Mouse (Mus musculus) thymus, postnatal 10 days (tissue): ENCODE measurements around the gene Adprh.
"Not testable (repeated sequence)": the region's sequence is repeated elsewhere in the genome, so short reads cannot be mapped to it uniquely, and the experiment has no call there.

Experiments used
- DNase-seq, 2 experiments: peaks; one replicate each; pipeline ENCODE4 v3.0.0; 2021; ENCODE audit warnings: low spot score in 2 of 2

The Adprh gene

GRCm38 (mm10) chr16:38452442-38453202 lies at the start of gene Adprh:
Gene Adprh, minus strand, starts transcription at chr16:38452703.
- DNase-seq, result peak; percentile 72 to 73

GRCm38 (mm10) chr16:38496604-38497140 lies 44.2 kb upstream of the Adprh start:
- no peak for DNase-seq

- no peak for DNase-seq
Measured at GRCm38 (mm10) chr16:38493890-38494289, 41.4 kb upstream of the Adprh start.

- DNase-seq, result no peak
Measured at GRCm38 (mm10) chr16:38492551-38492950, 40.0 kb upstream of the Adprh start.

GRCm38 (mm10) chr16:38483582-38484309 lies 31.2 kb upstream of the Adprh start:
- peak in 1 of 2 experiments; percentile 6 for DNase-seq

- peak in 1 of 2 experiments; percentile 36 for DNase-seq
Measured at GRCm38 (mm10) chr16:38482780-38483562, 30.5 kb upstream of the Adprh start.

- no peak for DNase-seq
Measured at GRCm38 (mm10) chr16:38481327-38481726, 28.8 kb upstream of the Adprh start.

GRCm38 (mm10) chr16:38478296-38478695 lies 25.8 kb upstream of the Adprh start:
- no peak for DNase-seq

GRCm38 (mm10) chr16:38477241-38477608 lies 24.7 kb upstream of the Adprh start:
- DNase-seq, result not testable (repeated sequence)

GRCm38 (mm10) chr16:38476312-38477240 lies 24.1 kb upstream of the Adprh start:
- peak; percentile 43 to 58 for DNase-seq

- no peak for DNase-seq
Measured at GRCm38 (mm10) chr16:38475681-38476311, 23.3 kb upstream of the Adprh start.

- no peak for DNase-seq
Measured at GRCm38 (mm10) chr16:38474677-38475286, 22.3 kb upstream of the Adprh start.

- no peak for DNase-seq
Measured at GRCm38 (mm10) chr16:38473661-38474060, 21.2 kb upstream of the Adprh start.

GRCm38 (mm10) chr16:38472507-38472873 lies 20.0 kb upstream of the Adprh start:
- DNase-seq, result no peak

- DNase-seq, result no peak
Measured at GRCm38 (mm10) chr16:38471697-38472506, 19.4 kb upstream of the Adprh start.

GRCm38 (mm10) chr16:38469437-38469836 lies 16.9 kb upstream of the Adprh start:
- no peak for DNase-seq

- DNase-seq, result no peak
Measured at GRCm38 (mm10) chr16:38468706-38469018, 16.2 kb upstream of the Adprh start.

GRCm38 (mm10) chr16:38467917-38468705 lies 15.6 kb upstream of the Adprh start:
- DNase-seq, result no peak
